In genomic region chr2:93975526-93976435, GRCm38 (mm10) we compare ENCODE assay signal across 8 mouse cellular contexts. TPM values are rescaled to one million over a fixed set of nuclear protein-coding genes. Genes with fewer than 3 reads are reported as not detected.
DNase-seq lines count a peak whose midpoint lies in the region; ATAC-seq and TF ChIP-seq lines count a peak whose summit lies in the region.

No protein-coding gene starts in this region.

- TF ChIP-seq CTCF in layer of hippocampus, adult 2 months (conservative IDR thresholded peaks at IDR 0.05), result no peak

- peak overlapping the region; percentile 89 for H3K27ac ChIP-seq in layer of hippocampus, adult 2 months
- H3K27ac ChIP-seq in intestine, embryonic 15.5 days, result peak overlapping the region; percentile 57
- peak overlapping the region; percentile 78 for H3K27ac ChIP-seq in neural tube, embryonic 14.5 days (ENCODE audit: low read depth, low read length)

- H3K4me2 ChIP-seq in intestine, embryonic 15.5 days (replicated peaks), result peak overlapping the region; percentile 94
- H3K4me2 ChIP-seq in neural tube, embryonic 14.5 days (ENCODE audit: low read depth, low read length), result peak overlapping the region; percentile 76

- peak overlapping the region; percentile 56 for H3K4me3 ChIP-seq in layer of hippocampus, adult 2 months
- H3K4me3 ChIP-seq in intestine, embryonic 15.5 days (replicated peaks), result peak overlapping the region; percentile 41
- H3K4me3 ChIP-seq in neural tube, embryonic 14.5 days (ENCODE audit: low read depth, low read length), result peak overlapping the region; percentile 30

- peak overlapping the region; percentile 41 for H3K9ac ChIP-seq in intestine, embryonic 15.5 days
- H3K9ac ChIP-seq in neural tube, embryonic 14.5 days (replicated peaks; ENCODE audit: low read depth, low read length), result peak overlapping the region; percentile 60; the same call in 1 of the 2 replicates

- peak; percentile 26; the same call in 1 of the 2 replicates for ATAC-seq in intestine, embryonic 15.5 days
- peak; percentile 47 for ATAC-seq in neural tube, embryonic 14.5 days (ENCODE audit: low read depth)

- H3K27me3 ChIP-seq in intestine, embryonic 15.5 days (replicated peaks), result no peaks in the 10 kb centered on the region
- H3K27me3 ChIP-seq in neural tube, embryonic 14.5 days (ENCODE audit: control insufficient read depth, insufficient read depth, low read length), result no peaks in the 10 kb centered on the region

- DNase-seq in layer of hippocampus, adult 2 months (ENCODE audit: low spot score in 2 of 2), result no peak
- no peak for DNase-seq in layer of hippocampus, postnatal 25 days (ENCODE audit: extremely low spot score in 1 of 2, low spot score in 1 of 2)
- peak; percentile 50 for DNase-seq in embryo, embryonic 11 days
- DNase-seq in spleen, postnatal 10 days (ENCODE audit: low spot score in 2 of 2), result no peak
- no peak for DNase-seq in ovary, postnatal 10 days (ENCODE audit: low spot score)
- DNase-seq in layer of hippocampus, postnatal 14 days (ENCODE audit: low spot score in 2 of 2), result no peak

- no peaks in the 10 kb centered on the region for H3K9me3 ChIP-seq in intestine, embryonic 15.5 days
- H3K9me3 ChIP-seq in neural tube, embryonic 14.5 days (ENCODE audit: control insufficient read depth, low read length), result no peaks in the 10 kb centered on the region

- H3K4me1 ChIP-seq in intestine, embryonic 15.5 days (replicated peaks), result peaks cover 30% of the 10 kb centered on the region
- peaks cover 21% of the 10 kb centered on the region for H3K4me1 ChIP-seq in neural tube, embryonic 14.5 days (ENCODE audit: control insufficient read depth, insufficient read depth, low read length)

- H3K36me3 ChIP-seq in intestine, embryonic 15.5 days, result no peaks in the 10 kb centered on the region
- H3K36me3 ChIP-seq in neural tube, embryonic 14.5 days (ENCODE audit: control insufficient read depth, insufficient read depth, low read length), result peaks cover 17% of the 10 kb centered on the region; the same call in 1 of the 2 replicates

- WGBS in intestine, embryonic 15.5 days, result 27% methylated on average over 21 of the region's 21 CpGs
- 25% methylated on average over 21 of the region's 21 CpGs for WGBS in neural tube, embryonic 14.5 days

RNA-seq across cellular contexts. Expression of gene Gm13889, which starts 18.8 kb away (rescaled TPM):
- total RNA-seq in layer of hippocampus, adult 2 months (2021), result 10 to 100 TPM; 50.5 to 51.2 TPM
- 10 to 100 TPM; 52.7 to 63.8 TPM for total RNA-seq in layer of hippocampus, postnatal 25 days (2021)
- 14.4 and 16.4 TPM in 2 replicates for polyA plus RNA-seq in intestine, embryonic 15.5 days (2015; fragmentation: Nextera tagmentation; extraction: Ambion mirVana)
- polyA plus RNA-seq in neural tube, embryonic 14.5 days (2014; fragmentation: Nextera tagmentation; extraction: Ambion mirVana), result 12.3 and 12.8 TPM in 2 replicates
- total RNA-seq in layer of hippocampus, postnatal 14 days (2021), result 10 to 100 TPM; 48.0 to 49.2 TPM

RNA-seq across cellular contexts. Expression of gene Gm27027, which starts 20.4 kb away (rescaled TPM):
- not detected for total RNA-seq in layer of hippocampus, adult 2 months (2021)
- not detected for total RNA-seq in layer of hippocampus, postnatal 25 days (2021)
- not detected in 2 replicates for polyA plus RNA-seq in intestine, embryonic 15.5 days (2015; fragmentation: Nextera tagmentation; extraction: Ambion mirVana)
- polyA plus RNA-seq in neural tube, embryonic 14.5 days (2014; fragmentation: Nextera tagmentation; extraction: Ambion mirVana), result not detected in 2 replicates
- not detected for total RNA-seq in layer of hippocampus, postnatal 14 days (2021)

RNA-seq across cellular contexts. Expression of gene Alkbh3, which starts 34.8 kb away (rescaled TPM):
- total RNA-seq in layer of hippocampus, adult 2 months (2021), result 10 to 100 TPM; 22.7 to 28.1 TPM
- total RNA-seq in layer of hippocampus, postnatal 25 days (2021), result 10 to 100 TPM; 21.5 to 28.5 TPM
- 63.6 and 72.2 TPM in 2 replicates for polyA plus RNA-seq in intestine, embryonic 15.5 days (2015; fragmentation: Nextera tagmentation; extraction: Ambion mirVana)
- 51.4 and 57.5 TPM in 2 replicates for polyA plus RNA-seq in neural tube, embryonic 14.5 days (2014; fragmentation: Nextera tagmentation; extraction: Ambion mirVana)
- 10 to 100 TPM; 21.0 to 26.7 TPM for total RNA-seq in layer of hippocampus, postnatal 14 days (2021)
